Mouse (Mus musculus): Measurements from ENCODE around the gene Gm20388. TPM values are rescaled to one million over a fixed set of nuclear protein-coding genes. Genes with fewer than 3 reads are reported as not detected.

Gene Gm20388
- polyA plus RNA-seq, 1 experiment from 2014 or later, result 2.5 TPM

DNA sequence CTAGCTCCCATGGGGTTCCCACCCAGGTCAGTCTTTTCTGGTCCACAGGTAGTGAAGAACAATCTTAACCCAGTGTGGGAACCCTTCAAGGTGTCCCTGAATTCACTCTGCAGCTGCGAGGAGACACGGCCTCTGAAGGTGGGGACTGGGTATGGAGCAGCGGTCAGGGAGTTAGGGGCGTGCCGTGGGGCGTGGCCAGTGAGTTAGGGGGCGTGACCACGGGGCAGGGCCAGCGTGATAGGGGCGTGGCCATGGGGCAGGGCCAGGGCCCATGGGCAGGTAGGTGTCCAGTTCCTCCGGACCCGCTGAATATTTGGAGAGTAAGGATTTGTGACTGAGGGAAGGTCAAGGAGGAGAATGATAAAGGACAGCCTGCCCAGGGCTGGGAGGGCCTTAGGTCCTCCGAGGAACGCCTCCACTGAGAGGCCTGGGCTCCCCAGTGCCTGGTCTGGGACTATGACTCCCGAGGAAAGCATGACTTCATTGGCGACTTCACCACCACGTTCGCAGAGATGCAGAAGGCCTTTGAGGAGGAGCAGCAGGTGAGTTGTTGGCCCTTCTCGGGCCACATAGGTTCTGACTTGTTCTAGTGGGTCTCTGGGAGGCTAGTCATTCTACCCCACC, 3215.7 kb downstream of the Gm20388 start:
- peaks cover 24% of the 10 kb centered on the region for H3K4me1 ChIP-seq
- H3K27ac ChIP-seq, result no peak overlapping the region
- 6% methylated on average over 19 of the region's 19 CpGs for WGBS
- no peaks in the 10 kb centered on the region for H3K36me3 ChIP-seq
- H3K4me3 ChIP-seq, result peak overlapping the region; percentile 24
- peaks cover 51% of the 10 kb centered on the region for H3K27me3 ChIP-seq (ENCODE audit: low read depth, poor library complexity, severe bottlenecking)
- H3K9me3 ChIP-seq (replicated peaks), result no peaks in the 10 kb centered on the region
- peak; percentile 87 for DNase-seq (ENCODE audit: low spot score)

DNA sequence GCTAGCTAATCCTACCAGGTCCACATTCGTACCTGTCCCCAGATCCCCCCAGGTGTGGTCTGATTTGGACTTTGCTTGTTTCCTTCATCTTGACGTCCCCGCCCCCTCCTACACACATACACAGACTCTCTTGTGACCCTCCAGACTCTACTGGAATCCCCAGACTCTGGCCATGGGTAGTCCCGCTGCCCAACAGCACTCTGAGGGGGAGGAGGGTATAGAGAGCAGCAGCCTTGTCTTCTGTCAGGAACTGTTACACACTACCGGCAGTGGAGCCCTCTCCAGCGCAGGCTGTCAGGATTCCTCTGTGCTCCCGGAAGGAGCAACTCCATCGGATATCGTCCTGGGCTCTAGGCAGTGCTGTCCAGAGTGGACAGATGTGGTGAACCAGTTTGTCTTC, 3220.4 kb downstream of the Gm20388 start:
- no peak overlapping the region for H3K27ac ChIP-seq
- H3K4me1 ChIP-seq, result peaks cover 23% of the 10 kb centered on the region
- no peaks in the 10 kb centered on the region for H3K36me3 ChIP-seq
- peaks cover 18% of the 10 kb centered on the region for H3K27me3 ChIP-seq (ENCODE audit: low read depth, poor library complexity, severe bottlenecking)
- H3K4me3 ChIP-seq, result no peak overlapping the region
- H3K9me3 ChIP-seq (replicated peaks), result no peaks in the 10 kb centered on the region
- DNase-seq (ENCODE audit: low spot score), result no peak
- WGBS, result 68% methylated on average over 9 of the region's 9 CpGs

DNA sequence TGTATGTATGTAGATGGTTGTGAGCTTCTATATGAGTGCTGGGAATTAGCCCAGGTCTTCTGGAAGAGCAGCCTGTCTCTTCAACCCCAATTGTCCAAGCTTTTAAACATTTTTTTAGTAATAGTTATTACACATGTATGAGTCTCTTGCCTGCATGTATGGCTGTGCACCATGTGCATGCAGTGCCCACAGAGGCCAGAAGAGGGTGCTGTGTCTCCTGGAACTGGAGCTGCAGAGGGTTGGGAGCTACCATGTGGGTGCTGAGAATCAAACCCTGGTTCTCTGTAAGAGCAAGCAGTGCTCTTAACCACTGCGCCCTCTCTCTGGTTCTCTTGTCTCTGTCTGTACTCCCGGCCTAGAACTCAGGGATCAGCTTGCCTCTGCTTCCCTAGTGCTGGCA, 3222.3 kb downstream of the Gm20388 start:
- peaks cover 22% of the 10 kb centered on the region for H3K4me1 ChIP-seq

DNA sequence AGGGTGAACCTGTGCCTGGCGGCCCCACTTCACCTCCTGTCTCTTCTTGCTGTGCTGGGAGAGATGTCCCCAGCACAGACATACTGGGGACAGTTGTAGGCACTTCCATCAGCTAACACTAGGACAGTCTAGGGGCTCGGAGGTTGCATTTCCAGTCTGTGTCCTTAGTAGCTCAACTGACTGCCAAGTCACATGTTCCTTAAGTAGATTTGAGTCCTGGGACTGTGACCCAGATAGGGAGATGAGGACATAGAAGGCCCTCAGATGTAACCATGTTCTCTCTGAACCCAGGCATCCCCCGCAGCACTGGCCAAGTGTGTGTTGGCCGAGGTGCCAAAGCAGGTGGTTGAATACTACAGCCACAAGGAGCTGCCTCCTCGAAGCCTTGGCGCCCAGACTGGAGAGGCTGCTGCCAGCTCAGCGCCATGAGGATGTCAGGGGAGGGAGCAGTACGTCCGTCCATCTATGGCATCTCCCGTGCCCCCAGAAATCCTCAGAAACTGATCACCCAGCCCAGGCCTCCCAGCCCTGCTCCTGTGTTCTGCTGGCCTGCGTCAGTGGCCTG, 3223.6 kb downstream of the Gm20388 start:
- no peak for DNase-seq (ENCODE audit: low spot score)
- no peak overlapping the region for H3K4me3 ChIP-seq
- H3K36me3 ChIP-seq, result no peaks in the 10 kb centered on the region
- no peaks in the 10 kb centered on the region for H3K9me3 ChIP-seq (replicated peaks)
- H3K27ac ChIP-seq, result no peak overlapping the region
- no peaks in the 10 kb centered on the region for H3K27me3 ChIP-seq (ENCODE audit: low read depth, poor library complexity, severe bottlenecking)
- peaks cover 31% of the 10 kb centered on the region for H3K4me1 ChIP-seq
- 91% methylated on average over 11 of the region's 11 CpGs for WGBS

More for the DNA sequence above, 3222.3 kb downstream of the Gm20388 start:
- H3K27ac ChIP-seq, result no peak overlapping the region
- no peaks in the 10 kb centered on the region for H3K36me3 ChIP-seq
- no peak for DNase-seq (ENCODE audit: low spot score)
- H3K27me3 ChIP-seq (ENCODE audit: low read depth, poor library complexity, severe bottlenecking), result 0 out of 2 replicates have a peak, but pooled peaks cover under 1% of the 10 kb centered on the region
- 96% methylated on average over 2 of the region's 2 CpGs for WGBS
- no peaks in the 10 kb centered on the region for H3K9me3 ChIP-seq (replicated peaks)
- H3K4me3 ChIP-seq, result no peak overlapping the region

- Histone ChIP-seq H3K36me3 (no peaks in the 10 kb centered on the region), H3K9me3 (replicated peaks) (no peaks in the 10 kb centered on the region), H3K27me3 (ENCODE audit: low read depth, poor library complexity, severe bottlenecking) (no peaks in the 10 kb centered on the region), H3K4me3 (no peak overlapping the region), H3K27ac (no peak overlapping the region), H3K4me1 (peaks cover 31% of the 10 kb centered on the region)
- WGBS, result 50% methylated on average over 7 of the region's 7 CpGs
- DNase-seq (ENCODE audit: low spot score), result no peak
Measured at GRCm38 (mm10) chr8:123135406-123135805, 3224.8 kb downstream of the Gm20388 start.

DNA sequence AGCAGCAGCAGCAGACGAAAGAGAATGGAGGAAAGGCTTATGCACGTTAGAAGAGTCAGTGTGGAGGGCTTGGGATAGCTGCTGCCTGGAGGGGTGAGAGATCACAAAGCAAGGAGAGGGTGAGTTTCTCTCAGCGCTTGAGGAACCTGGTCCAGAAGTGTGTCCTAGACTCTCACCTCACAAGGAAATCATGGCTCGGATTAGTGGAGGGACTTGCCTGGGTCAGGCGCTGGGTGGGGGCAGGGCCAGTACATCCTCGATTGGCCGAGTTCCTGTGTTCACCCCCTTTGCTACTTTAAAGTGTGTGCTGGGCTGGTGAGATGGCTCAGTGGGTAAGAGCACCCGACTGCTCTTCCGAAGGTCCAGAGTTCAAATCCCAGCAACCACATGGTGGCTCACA, 3225.2 kb downstream of the Gm20388 start:
- H3K27me3 ChIP-seq (ENCODE audit: low read depth, poor library complexity, severe bottlenecking), result no peaks in the 10 kb centered on the region
- H3K4me1 ChIP-seq, result peaks cover 31% of the 10 kb centered on the region
- WGBS, result 58% methylated on average over 9 of the region's 9 CpGs
- no peak overlapping the region for H3K27ac ChIP-seq
- DNase-seq (ENCODE audit: low spot score), result no peak
- no peaks in the 10 kb centered on the region for H3K9me3 ChIP-seq (replicated peaks)
- H3K36me3 ChIP-seq, result no peaks in the 10 kb centered on the region
- H3K4me3 ChIP-seq, result no peak overlapping the region

DNA sequence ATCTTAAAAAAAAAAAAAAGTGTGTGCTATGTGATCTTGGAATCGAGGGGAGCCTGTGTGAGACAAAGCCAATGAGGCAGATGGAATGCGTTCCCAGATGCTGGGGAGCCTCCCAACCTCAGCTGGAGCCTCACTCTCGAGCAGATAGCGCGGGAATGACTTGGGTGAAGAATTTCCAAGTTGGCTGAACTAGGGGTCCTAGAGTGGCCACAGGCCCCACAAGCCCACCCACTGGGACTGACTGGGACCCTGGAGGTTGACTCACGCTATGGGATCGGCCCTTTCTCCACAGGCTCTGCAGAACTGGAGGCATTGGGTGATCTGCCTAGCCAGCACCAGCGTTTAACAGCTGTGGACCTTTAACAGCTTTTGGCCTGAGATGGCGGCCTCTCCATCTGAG, 3225.6 kb downstream of the Gm20388 start:
- Histone ChIP-seq H3K27me3 (ENCODE audit: low read depth, poor library complexity, severe bottlenecking) (no peaks in the 10 kb centered on the region), H3K9me3 (replicated peaks) (no peaks in the 10 kb centered on the region), H3K4me3 (no peak overlapping the region), H3K4me1 (peaks cover 28% of the 10 kb centered on the region), H3K27ac (no peak overlapping the region), H3K36me3 (no peaks in the 10 kb centered on the region)
- DNase-seq (ENCODE audit: low spot score), result no peak
- 80% methylated on average over 9 of the region's 9 CpGs for WGBS

GRCm38 (mm10) chr8:123137645-123138077, 3227.0 kb downstream of the Gm20388 start:
- Histone ChIP-seq H3K36me3 (no peaks in the 10 kb centered on the region), H3K27ac (peak overlapping the region; percentile 76), H3K9me3 (replicated peaks) (no peaks in the 10 kb centered on the region), H3K4me1 (peaks cover 28% of the 10 kb centered on the region), H3K4me3 (no peak overlapping the region), H3K27me3 (ENCODE audit: low read depth, poor library complexity, severe bottlenecking) (no peaks in the 10 kb centered on the region)
- no peak for DNase-seq (ENCODE audit: low spot score)
- WGBS, result 3% methylated on average over 2 of the region's 2 CpGs

GRCm38 (mm10) chr8:123138741-123139140, 3228.1 kb downstream of the Gm20388 start:
- H3K27ac ChIP-seq, result no peak overlapping the region
- H3K36me3 ChIP-seq, result no peaks in the 10 kb centered on the region
- H3K27me3 ChIP-seq (ENCODE audit: low read depth, poor library complexity, severe bottlenecking), result no peaks in the 10 kb centered on the region
- no peak for DNase-seq (ENCODE audit: low spot score)
- WGBS, result 40% methylated on average over 4 of the region's 4 CpGs
- no peaks in the 10 kb centered on the region for H3K9me3 ChIP-seq (replicated peaks)
- H3K4me1 ChIP-seq, result peaks cover 28% of the 10 kb centered on the region
- H3K4me3 ChIP-seq, result no peak overlapping the region

DNA sequence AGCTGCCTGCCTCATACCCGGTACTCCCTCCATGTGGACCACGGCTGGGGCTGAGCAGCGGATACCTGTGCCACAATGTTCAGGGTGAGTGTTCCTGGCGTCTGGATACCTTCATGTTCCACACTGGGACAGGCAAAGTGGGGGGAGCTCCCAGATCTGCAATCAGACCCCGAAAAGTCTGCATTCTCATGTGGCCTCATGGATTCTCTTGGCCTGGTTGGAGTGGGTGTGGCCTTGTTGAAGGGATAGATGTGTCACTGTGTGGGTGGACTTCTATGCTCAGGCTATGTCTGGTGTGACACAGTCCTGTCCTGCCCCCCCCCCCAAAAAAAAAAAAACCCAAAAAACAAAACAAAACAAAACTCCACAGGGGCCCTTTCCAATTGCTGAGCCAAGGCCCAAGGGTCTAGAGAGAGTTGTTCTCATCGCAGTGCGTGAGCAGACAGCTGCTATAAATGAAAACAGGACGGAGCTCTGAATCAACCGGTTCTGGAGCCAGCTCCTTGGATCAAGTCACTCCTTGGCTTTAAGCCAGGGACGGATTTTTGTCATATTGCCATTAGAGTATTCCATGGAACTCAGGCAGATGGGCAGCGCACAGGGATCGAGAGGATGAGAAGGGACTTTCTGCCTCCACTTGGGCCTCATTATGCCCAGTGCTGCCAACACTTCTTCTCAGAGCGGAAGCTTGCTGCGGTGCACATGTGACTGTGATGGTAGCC, 3231.3 kb downstream of the Gm20388 start:
- no peak for DNase-seq (ENCODE audit: low spot score)
- no peak overlapping the region for H3K27ac ChIP-seq

DNA sequence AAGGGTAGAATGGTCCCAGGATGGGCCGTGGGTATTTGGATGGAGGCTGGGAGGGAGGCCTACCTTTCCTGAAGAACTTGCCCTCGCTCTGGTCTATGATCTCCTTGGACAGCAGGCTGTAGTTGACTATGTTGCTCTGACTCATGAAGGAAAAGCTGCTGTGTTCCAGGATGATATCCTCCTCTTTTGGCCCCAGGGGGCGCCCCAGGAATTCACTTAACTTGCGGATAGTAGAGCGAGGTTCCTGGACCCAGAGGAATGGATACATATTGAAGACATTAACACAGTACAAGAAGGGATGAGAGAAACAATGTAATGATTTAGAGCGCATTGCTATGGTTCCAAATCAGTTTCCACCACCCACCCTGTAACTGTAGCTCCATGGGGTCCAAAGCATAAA, 3234.6 kb downstream of the Gm20388 start:
- DNase-seq (ENCODE audit: low spot score), result peak; percentile 57

More for the DNA sequence above, 3231.3 kb downstream of the Gm20388 start:
- Histone ChIP-seq H3K27me3 (ENCODE audit: low read depth, poor library complexity, severe bottlenecking) (no peaks in the 10 kb centered on the region), H3K4me3 (no peak overlapping the region), H3K9me3 (replicated peaks) (no peaks in the 10 kb centered on the region), H3K36me3 (no peaks in the 10 kb centered on the region), H3K4me1 (peaks cover 19% of the 10 kb centered on the region)
- WGBS, result 90% methylated on average over 14 of the region's 14 CpGs

DNA sequence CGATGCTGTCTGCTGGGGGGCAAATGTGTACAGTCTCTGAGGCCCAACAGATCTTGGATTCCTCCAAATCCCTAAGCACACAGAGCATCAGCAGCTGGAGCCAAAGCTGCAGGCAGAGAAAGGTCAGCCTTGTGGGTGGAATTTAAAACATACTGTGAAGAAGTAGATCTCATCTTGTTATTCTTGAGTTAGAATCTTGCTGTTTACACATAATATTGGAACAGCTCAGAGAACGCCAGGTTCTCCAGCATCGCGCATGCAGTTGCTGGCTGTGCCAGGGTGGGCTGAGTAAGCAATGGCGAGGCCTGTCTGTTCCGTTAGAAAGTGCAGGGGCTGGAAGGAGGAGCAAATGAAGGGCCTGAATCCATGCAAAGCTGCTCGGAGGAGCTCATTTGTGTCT, 3235.7 kb downstream of the Gm20388 start:
- Histone ChIP-seq H3K27ac (no peak overlapping the region), H3K27me3 (ENCODE audit: low read depth, poor library complexity, severe bottlenecking) (no peaks in the 10 kb centered on the region), H3K36me3 (no peaks in the 10 kb centered on the region), H3K4me3 (no peak overlapping the region), H3K9me3 (replicated peaks) (no peaks in the 10 kb centered on the region), H3K4me1 (no peaks in the 10 kb centered on the region)
- WGBS, result 86% methylated on average over 7 of the region's 7 CpGs
- no peak for DNase-seq (ENCODE audit: low spot score)

More for the DNA sequence above, 3234.6 kb downstream of the Gm20388 start:
- H3K4me1 ChIP-seq, result no peaks in the 10 kb centered on the region
- no peak overlapping the region for H3K27ac ChIP-seq
- no peak overlapping the region for H3K4me3 ChIP-seq
- H3K36me3 ChIP-seq, result no peaks in the 10 kb centered on the region
- no peaks in the 10 kb centered on the region for H3K27me3 ChIP-seq (ENCODE audit: low read depth, poor library complexity, severe bottlenecking)
- no peaks in the 10 kb centered on the region for H3K9me3 ChIP-seq (replicated peaks)
- 47% methylated on average over 6 of the region's 6 CpGs for WGBS

DNA sequence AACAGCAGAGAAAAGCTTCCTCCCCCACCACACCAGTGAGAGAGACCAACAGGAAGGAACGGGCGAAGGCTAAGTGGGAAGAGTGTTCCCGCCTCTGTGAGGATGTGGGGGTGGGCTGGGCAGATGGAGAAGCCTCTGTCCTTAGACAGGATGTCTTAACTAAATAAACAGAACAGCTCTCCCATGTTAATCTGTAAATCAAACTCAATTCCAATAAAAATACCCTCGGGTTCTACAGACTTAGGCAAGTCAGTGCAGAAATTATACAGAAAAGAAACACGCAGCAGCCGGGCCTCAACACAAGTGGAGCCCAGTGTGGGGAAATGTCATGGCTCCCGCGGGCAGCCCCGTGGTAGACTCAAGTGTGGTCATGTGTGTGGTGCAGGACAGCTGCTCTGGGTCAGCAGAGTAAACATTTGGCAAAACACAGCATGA, 3240.1 kb downstream of the Gm20388 start:
- Histone ChIP-seq H3K36me3 (no peaks in the 10 kb centered on the region), H3K4me1 (no peaks in the 10 kb centered on the region), H3K27ac (no peak overlapping the region), H3K27me3 (ENCODE audit: low read depth, poor library complexity, severe bottlenecking) (no peaks in the 10 kb centered on the region), H3K4me3 (no peak overlapping the region), H3K9me3 (replicated peaks) (no peaks in the 10 kb centered on the region)
- DNase-seq (ENCODE audit: low spot score), result no peak
- 83% methylated on average over 9 of the region's 9 CpGs for WGBS
